Mouse (Mus musculus): ENCODE measurements around the gene Ctla4.

Gene Ctla4

DNA sequence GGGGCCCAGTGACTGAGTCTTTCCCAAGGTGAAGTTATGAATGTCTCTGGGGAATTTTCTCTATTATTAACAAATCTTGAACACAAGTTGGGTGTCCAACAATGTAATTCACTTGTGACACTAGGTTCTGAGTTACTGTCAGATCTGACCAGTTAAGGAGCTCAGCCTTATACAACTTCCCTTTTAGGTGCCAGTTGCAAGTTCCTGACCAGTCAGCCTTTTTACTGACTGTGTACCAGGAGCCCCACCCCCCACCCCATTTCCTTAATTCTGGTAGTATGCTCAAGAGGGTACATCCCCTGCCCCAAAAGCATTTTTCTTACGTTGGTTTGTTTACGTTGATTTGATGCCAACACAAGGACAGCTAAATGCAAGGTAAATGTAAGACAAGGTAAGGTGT lies 21.6 kb upstream of the Ctla4 start:
- DNase-seq (ENCODE audit: low read depth) = no peak

- no peak for DNase-seq (ENCODE audit: low read depth)
Observed at GRCm38 (mm10) chr1:60866043-60866442, 20.8 kb upstream of the Ctla4 start.

DNA sequence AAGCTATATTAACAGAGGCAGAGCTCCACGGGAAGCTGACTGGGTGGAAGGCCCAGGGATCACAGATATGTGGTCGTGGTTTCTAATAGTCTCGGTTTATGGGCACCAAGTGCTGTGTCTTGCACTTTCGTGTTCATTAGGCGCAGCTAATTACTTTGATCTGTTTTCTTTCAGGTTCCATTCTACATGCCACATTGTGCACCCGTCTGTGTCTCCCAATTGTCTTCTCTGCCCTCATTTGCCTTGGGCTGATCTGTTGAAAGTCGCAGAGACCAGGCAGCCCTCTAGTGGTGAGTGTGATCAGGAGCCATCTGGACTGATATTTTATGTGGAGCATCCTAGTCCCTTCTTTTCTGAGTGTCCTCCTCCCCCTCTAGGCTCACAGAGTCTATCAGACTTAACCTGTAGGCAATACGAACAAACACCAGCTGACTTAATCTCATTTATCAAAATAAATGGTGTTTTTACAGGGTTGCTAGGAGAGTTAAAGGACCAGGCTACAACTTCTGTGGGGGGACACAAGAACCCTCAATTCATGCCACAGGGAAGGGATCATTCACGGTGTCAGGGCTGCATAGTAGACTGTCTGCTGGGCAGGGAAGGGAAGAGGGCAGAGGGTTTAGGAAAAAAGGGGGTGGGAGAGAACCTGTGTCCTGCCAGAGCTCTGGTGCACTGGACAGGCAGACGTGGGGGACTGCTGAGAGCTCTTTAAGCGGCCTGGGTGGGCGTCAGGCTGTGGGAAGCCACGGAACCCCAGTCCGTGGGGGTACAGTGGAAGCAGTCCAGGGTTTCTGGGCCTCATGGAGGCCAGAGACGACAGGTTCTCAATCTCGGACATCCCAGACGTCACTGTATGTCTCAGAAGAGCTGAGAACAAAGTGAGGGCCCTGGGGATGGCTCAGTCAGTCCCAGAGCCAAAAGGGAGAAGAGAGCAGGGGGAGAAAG lies 18.2 kb upstream of the Ctla4 start:
- peak; percentile 71 for DNase-seq (ENCODE audit: low read depth)

DNA sequence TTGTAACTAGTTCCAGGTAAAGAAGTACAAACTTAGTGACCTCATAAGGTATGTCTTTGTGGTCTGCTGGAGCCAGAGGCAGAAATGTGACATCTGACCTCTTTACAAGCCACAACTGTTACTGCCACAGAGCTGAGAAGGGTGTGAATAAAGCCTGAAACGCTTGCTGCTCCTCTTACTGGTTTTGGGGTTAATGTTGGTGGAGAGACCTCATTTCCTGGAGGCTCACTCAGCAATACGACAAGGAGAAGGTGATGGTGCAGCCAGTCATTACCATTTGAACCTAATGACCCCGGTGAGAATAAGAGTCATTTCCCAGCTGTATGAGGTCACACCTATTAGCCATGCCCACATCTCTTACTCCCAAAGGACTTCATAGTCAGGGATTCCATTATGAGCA lies 11.5 kb upstream of the Ctla4 start:
- DNase-seq (ENCODE audit: low read depth) = no peak

GRCm38 (mm10) chr1:60880116-60880867 lies 6.5 kb upstream of the Ctla4 start:
- no peak for DNase-seq (ENCODE audit: low read depth)

DNA sequence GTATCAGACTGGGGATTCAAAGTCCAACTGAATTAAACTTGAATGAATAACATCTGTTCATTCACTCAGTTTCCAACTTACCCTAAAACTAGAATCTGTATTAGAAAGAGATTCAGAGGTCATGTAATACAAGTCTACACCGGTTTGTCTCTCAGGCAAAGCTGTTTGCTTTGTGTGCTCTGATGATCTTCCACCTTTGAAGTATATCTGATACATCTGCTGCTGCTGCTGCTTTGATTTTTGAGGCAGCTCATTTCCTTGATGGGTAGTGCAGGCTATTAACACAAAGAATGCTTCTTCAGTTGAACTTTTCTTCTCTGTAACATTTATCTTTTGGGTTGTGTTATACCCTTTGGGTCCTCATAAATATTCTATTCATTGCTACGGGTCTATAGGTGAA lies 4.0 kb upstream of the Ctla4 start:
- peak; percentile 77 for DNase-seq (ENCODE audit: low read depth)

DNA sequence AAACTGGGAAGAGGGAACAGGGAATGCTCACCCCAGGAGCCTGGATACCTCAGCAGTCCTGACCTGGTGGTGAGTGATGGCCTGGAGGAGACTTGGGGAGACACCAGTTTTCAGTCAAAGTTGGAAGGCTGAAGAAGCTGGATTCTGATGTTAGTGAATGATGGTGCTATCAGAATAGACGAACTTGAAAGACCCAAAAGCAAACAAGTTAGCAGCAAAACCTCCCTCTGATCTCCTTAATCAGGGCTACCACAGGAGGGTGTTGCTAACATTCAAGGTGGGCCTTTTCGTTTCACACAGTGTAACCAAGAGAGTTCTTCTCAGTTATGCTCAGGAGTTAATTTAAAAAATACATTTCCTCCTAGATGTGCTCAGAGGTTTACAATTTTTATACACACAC lies 3.5 kb upstream of the Ctla4 start:
- peak; percentile 34 for DNase-seq (ENCODE audit: low read depth)

DNA sequence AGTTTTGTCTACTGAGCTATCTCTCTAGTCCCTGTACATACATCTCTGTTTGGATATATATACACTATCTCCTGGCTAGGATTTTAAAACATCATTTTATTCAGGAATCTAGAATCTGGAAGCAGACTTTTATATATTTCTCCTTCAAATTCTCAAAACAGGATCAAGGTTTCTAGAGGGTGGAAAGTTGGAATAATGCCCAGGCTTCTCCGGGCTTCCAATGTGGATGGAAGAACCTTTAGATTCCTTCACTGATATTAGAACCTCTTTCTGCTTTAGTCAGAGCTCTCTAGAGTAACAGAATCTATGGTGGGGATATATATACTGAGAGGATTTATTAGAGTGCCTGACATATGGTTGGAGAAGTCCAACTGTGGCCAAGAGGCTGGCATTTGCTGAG lies 2.2 kb upstream of the Ctla4 start:
- no peak for DNase-seq (ENCODE audit: low read depth)

DNA sequence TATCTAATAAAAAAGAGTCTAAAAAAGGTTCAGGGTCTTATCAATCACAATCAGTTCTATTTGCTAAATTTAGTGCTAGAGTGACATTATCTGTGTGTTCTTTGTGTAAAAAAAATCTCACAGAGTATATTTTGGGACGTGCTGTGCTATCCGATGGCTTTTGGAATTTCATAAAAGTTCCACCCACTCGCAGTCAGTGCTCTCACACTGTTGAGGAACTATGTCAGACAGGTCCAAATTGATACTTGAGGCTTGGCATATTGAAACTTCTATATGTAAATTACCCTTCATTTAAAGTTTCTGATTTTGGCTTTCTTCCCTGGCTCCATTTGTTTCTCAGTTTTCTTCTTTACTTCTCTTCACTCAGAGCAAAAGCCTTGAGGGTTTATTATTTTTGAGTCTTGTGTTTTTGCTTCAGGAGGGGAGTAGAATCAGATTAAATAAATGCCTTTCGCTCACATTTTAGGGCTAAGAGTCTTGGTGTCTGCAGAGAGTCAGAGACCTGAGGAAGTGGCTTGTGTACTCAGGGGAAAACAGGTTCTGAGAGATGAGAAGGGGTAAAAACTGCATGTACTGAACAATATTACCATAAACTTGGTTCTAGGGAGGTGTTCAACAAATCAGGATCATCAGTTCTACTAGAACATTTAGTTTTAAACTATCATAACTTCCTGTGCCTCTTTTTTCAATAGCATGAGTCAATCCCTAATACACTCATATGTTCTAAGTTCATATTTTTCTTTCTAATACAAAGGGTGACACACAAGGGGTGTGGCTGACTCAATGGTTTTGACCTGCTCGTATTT lies 11.5 kb downstream of the Ctla4 start:
- peak; percentile 56 for DNase-seq (ENCODE audit: low read depth)

DNA sequence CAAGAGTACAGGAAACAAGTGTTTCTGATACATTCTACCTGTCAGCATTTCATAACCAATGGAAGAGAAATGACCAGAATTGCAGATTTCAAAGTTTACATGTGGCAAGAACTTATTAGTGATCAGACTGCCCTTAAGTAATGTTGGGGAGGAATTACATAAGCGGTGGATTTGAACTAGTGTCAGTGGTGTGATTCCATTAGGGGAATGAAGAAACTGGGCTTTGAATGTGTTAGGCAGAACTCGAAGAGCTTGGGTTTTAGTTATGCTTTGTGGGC lies 12.1 kb downstream of the Ctla4 start:
- DNase-seq (ENCODE audit: low read depth) = no peak

- DNase-seq (ENCODE audit: low read depth) = peak; percentile 47
Observed at GRCm38 (mm10) chr1:60899244-60899643, 12.4 kb downstream of the Ctla4 start.

DNA sequence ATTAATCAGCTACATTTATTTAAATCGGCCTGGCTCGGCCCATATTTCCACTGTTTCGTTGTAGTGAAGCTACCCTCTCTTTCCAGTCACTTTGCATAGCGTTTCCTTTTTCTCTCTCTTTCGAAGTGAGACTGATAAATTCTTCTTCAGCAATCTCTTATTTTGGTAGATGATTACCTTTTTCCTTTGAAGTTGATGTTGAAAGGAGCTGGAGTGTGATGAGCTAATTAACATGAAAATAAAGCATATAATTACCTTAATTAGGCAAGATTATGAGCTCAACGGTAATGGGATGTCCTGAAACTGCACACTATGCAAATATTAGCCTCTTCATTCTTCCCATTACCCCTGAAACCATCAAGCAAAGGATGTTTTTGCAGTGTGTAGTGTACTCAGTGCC lies 15.7 kb downstream of the Ctla4 start:
- DNase-seq (ENCODE audit: low read depth) = no peak

- no peak for DNase-seq (ENCODE audit: low read depth)
Observed at GRCm38 (mm10) chr1:60903126-60903525, 16.3 kb downstream of the Ctla4 start.

- no peak for DNase-seq (ENCODE audit: low read depth)
Observed at GRCm38 (mm10) chr1:60904456-60904978, 17.7 kb downstream of the Ctla4 start.

- DNase-seq (ENCODE audit: low read depth) = peak; percentile 63
Observed at GRCm38 (mm10) chr1:60907466-60907865, 20.7 kb downstream of the Ctla4 start.

DNA sequence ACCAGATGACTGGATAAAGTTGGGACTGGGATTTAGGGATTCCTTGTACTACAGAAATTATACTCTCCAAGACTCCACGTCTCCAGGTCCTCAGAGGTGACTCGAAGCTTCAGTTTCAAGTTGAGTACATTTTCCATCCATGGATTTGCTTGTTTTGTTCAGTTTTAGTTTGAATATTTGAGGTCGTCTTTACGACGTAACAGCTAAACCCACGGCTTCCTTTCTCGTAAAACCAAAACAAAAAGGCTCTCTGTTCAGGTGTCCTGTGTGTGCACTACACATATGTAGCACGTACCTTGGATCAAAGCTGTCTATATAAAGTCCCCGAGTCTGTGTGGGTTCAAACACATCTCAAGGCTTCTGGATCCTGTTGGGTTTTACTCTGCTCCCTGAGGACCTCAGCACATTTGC lies 22.0 kb downstream of the Ctla4 start:
- peak; percentile 84 for DNase-seq (ENCODE audit: low read depth)

DNA sequence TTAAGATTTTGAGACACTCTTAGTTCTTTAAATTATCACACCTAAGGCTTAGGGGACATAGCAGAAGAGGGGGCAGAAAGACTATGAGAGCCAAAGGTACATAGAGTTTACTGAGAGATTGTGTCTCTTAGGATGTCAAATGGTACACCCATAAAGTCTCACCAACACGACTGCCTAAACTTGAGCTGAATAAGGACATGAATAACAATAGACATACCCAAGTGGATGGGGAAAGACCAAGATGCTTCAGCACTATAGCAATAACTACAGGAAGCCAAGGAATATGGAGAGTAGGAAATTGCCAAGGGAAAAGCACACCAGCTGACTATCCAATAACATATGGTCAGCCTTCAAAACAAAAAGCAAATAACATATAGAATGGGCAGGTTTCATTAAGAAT lies 22.9 kb downstream of the Ctla4 start:
- peak; percentile 35 for DNase-seq (ENCODE audit: low read depth)

GRCm38 (mm10) chr1:60910796-60911195 lies 24.0 kb downstream of the Ctla4 start:
- peak; percentile 69 for DNase-seq (ENCODE audit: low read depth)

- peak; percentile 52 for DNase-seq (ENCODE audit: low read depth)
Observed at GRCm38 (mm10) chr1:60911631-60912030, 24.8 kb downstream of the Ctla4 start.

- peak; percentile 51 for DNase-seq (ENCODE audit: low read depth)
Observed at GRCm38 (mm10) chr1:60913305-60913704, 26.5 kb downstream of the Ctla4 start.

GRCm38 (mm10) chr1:60916281-60916781 lies 29.5 kb downstream of the Ctla4 start:
- DNase-seq (ENCODE audit: low read depth) = peak; percentile 66
